Mouse (Mus musculus): ENCODE measurements around the gene Pou2f1. TPM values are rescaled to one million over a fixed set of nuclear protein-coding genes. Genes with fewer than 3 reads are reported as not detected.

The Pou2f1 gene
- total RNA-seq, 2 experiments from 2014 or later, result 10.4 to 13.0 TPM

DNA sequence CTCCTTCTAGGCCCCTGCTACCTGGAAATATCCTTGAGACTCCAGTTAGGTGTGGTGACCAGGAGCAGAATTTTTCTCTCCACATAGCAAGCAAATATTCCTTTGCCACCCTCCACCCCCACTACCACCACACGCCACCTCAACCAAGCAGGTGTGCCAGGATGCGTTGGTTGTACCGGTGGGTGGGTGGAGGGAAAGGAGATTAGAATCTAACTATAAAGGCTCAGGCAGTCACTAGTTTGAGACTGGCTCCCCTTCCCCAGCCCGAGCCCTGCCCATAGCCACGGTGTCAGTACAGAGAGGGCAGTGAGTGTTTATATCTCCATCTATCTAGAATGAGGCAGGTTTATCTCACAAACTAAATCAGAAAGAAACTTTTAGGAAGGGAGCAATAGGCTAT lies 174.3 kb downstream of the Pou2f1 start:
- intact Hi-C loops (cut with DNase I), result no loop called here
- no peak for DNase-seq

DNA sequence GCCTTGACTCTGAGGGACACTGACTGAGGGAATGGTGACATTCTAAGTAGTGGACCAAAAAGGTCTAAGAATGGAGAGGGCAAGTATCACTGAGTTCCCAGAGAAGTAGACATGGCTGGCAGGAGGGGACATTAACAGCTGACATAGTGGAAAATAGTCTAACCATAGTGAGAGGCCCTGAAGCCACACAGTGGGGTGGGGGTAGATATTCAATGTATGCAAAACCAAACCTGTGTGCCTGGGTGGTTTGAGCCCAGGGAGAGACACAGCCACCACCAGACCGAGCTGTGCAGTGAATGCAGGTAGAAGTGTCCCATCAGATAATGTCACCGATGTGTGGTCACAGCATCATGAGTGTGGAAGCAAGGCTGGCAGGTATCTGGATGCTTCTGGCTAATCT lies 180.4 kb downstream of the Pou2f1 start:
- intact Hi-C loops (cut with DNase I), result no loop called here
- DNase-seq, result no peak

DNA sequence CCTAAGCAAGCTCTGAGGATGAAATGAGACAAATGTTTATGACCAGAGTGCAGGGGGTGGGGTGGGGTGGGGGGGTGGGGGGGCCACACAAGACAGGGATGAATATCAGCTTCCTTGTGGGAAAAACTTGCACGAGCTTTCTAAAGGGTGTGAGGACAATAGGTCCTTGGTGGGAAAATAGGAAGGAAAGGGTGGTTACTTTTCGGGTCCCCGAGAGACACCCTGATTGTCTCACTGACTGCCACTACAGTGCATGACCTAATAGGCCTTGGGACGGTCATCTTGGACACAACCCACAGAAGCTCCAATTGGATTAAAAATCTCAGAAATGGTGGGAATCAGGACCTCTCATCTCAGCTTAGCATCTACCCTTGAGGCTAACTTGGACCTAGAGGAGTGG lies 183.3 kb downstream of the Pou2f1 start:
- intact Hi-C loops (cut with DNase I), result loop anchor here (2.0 kb wide), 1 partner anchor 26 kb away; no protein-coding TSS in a partner anchor
- DNase-seq, result no peak

DNA sequence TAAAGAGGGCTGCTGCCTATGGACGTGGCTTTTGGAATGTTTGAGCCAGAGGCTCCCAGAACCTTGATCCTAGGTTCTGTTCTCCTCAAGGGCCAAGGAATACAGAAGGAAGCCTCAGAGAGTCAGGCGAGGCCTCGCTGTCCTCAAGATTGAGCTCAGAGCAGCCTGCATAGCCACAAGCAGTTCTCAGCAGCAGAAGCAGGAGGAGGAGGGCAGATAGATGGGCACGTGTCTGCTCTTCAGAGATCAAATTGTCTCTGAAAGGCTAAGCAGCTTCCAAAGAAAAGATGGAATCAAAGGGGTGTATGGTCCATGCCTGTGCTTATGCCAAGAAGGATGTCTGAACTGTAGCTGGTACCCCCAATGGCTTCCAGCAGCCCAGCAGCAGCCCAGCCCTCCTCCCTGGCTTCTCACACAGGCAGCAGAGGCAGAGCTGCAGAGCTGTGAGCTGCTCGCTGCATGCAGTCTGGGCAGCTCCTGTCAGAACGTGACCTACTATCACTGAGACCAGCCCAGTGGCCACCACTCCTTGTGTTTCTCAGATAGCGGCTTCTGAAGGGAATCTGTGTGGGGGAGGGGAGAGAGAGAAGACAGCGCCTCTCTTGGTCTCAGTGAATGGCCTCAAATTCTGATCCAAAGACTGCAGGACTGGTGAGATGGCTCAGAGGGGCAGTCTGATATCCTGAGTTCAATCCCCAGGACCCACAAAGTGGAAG lies 184.2 kb downstream of the Pou2f1 start:
- intact Hi-C loops (cut with DNase I), result loop anchor here (2.0 kb wide), 1 partner anchor 26 kb away; no protein-coding TSS in a partner anchor
- no peak for DNase-seq

DNA sequence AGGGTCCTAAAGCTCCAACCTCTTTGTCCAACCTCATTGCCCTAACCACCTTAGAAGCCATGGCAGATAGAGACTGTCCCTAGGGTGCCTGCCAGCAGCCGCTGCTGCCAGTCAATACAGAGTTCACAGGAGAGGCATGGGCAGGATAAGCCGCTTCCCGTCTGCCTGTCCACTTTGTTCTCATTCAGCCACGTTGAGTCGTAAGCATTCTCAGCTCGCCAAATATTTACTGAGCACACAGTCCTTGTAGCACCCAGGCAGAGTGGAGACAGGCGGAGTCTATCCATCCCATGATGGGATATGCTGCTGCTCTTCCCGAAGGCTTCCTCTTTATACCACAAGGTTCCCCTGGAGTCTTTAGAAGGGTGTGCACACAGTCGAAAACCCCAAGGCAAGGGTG lies 185.2 kb downstream of the Pou2f1 start:
- DNase-seq, result no peak
- intact Hi-C loops (cut with DNase I), result no loop called here

DNA sequence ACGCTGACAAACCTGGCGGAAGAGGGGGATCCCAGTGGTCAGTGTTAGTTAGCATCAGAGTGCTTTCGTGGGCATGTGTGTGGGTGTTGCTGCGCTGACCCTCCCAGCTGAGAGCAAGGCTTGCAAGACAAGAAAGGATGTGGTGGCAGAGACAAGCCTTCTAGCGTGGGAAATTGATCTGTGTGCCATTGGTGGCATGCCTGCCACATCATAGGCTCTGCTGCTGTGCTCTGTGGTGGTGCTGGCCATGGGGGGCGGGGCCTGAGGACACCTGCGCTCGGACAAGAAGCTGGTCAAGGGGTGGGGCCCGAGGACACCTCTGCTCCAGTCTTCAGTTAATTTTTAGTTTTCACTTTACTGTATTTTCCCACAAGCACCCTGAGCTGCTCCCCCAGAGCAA lies 186.1 kb downstream of the Pou2f1 start:
- intact Hi-C loops (cut with DNase I), result no loop called here
- DNase-seq, result no peak

Other genes with a start within 250 kb of the Pou2f1 start
- 10 to 100 TPM; 78.3 to 93.2 TPM for gene Creg1, start 238.9 kb downstream of the Pou2f1 start, total RNA-seq (2021)
- under 1 TPM; 0.76 to 0.80 TPM for gene Cd247, start 214.0 kb downstream of the Pou2f1 start, total RNA-seq (2021)
- gene Dusp27, start 125.2 kb upstream of the Pou2f1 start, total RNA-seq (2021), result 10 to 100 TPM; 40.7 to 44.9 TPM
- not detected for gene Gpa33, start 127.6 kb upstream of the Pou2f1 start, total RNA-seq (2021)
- not detected for gene Mael, start 236.1 kb upstream of the Pou2f1 start, total RNA-seq (2021)

Measured in heart, postnatal 36 days (tissue).